Mouse (Mus musculus) urinary bladder, adult 18-20 months (tissue): ENCODE measurements around the gene Eipr1.
"Not testable (repeated sequence)": the region's sequence is repeated elsewhere in the genome, so short reads cannot be mapped to it uniquely, and the experiment has no call there.

Experiments used
- DNase-seq, 2 experiments: peaks; one replicate each; pipeline ENCODE4 v3.0.0; 2022; ENCODE audit warnings: low spot score in 2 of 2, mixed read lengths in 2 of 2

Eipr1 gene

DNA sequence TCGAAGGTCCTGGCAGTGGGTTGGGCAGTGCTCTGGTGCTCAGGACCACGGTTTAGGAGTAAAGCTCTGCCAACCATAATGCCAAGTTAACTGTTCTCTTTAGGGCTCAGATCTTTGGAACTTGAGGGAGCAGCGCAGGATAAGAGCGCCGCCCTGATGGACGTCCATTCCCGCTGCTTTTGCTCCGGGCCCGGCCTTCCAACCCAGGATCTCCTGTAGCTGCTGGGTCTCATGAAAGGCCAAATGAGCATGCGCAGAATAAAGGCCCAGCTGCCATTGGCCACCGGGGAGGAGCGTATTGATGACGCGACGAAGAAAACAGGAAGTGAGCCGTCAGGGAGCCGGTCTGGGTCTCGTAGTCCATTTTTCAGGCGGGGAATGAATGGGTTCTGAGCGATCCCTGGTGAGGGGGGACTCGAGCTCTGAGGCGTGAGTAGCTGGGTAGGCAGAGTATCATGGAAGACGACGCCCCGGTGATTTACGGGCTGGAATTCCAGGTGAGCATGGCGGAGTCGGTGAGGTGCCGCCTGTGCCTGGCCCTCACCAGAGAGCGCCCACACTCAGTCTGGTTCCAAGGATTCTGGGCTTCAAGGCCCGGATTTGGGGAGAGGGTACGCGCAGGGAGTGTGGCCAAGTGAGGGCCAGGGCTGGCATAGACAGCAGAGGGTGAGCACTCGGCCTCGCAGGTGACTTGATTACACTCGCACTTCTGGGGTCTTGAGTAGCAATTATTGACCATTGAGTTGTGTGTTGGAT, at the start of gene Eipr1:
Eipr1 (plus strand) TSS at position 296 of the 756 bp plus-strand sequence.
- DNase-seq = peak; percentile 56 to 85

- DNase-seq = no peak
Observed at GRCm38 (mm10) chr12:28704381-28704780, 47.2 kb upstream of the Eipr1 start.

GRCm38 (mm10) chr12:28705204-28705603, 46.4 kb upstream of the Eipr1 start:
- no peak for DNase-seq

DNA sequence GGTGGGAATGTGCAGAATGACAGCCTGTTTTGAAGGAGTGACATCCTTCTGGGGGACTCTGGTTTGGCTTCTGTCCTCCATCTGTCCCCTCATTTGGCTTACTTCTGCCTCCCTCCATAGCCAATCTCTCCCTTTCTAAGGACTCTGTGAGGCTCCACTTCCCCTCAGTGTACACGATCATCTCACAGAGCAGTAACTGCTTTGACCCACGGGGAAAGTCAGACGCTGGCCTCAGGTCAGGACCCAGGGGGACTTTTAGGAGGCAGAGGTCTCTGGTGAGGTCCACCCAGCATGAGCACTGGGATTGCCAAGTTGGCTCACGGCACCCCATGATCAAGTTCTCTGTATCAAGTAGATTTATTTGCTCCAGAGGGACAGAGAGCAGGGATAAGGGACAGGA, 43.4 kb upstream of the Eipr1 start:
- no peak for DNase-seq

DNA sequence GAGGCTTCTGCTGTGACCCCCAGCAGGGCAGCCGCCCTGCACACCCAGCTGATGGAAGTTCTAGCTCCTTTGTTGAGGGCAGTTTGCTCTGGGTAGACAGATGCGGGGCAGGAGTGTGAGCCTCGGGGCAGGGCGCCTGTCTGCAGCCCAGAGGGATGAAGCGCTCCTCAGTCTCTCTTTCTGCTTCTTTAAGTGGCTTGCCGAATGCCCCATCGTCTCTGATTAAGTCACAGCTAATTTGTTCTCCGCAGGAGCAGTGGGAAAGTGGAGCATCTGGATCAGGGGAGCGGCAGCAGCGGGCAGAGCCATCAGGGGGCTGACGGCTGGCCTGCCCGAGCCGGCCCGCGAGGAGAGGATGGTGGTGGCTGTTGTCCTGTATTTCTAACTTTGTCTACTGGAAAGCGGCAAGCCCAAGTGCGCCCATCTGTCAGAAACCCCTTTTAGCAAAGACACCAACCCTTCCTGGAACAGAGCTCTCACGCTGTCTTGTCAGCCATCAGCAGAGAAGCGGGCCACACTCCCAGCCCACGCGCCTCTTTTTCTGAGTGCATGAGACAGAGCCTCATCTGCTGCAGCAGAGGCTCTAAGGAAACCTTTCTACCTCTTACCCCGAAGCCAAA, 40.9 kb upstream of the Eipr1 start:
- no peak for DNase-seq

GRCm38 (mm10) chr12:28714822-28715632, 36.6 kb upstream of the Eipr1 start:
- no peak for DNase-seq

DNA sequence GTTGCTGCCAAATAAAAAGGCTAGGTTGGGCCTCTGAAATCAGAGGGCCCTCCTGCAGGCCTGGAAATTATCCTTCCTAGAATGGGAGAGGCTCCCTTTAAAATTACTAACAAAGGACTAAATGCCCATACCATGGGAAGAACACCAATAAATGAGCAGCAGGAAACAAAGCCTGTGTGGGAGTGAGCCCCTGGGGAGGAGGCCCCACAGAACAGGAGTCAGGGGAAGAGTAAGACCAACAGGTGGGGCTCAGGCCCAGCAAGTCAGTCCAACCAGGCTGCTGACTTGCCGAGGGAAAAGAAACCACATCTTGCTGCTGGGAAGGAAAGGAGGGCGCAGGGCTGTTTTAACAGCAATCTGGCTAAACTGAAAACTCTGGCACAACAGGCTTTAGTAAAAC, 34.5 kb upstream of the Eipr1 start:
- no peak for DNase-seq

DNA sequence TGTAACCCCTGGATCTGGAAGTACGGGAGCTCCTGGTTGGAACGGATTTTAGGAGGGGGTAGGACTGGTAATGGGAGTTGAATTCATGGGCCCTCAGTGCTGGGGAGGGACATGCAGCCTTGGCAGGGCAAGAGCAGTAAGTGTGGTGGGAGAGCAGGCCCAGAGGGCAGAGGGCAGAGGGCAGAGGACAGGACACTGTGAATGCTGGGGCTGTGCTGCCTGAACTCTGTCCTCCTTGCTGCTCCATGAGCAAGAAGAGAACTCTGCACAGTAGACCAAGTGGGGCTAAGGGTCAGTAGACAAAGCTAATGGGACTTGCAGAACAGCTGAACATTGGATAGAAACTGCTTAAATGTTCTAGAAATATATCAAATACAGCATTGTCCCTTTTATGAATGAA, 33.5 kb upstream of the Eipr1 start:
- DNase-seq = no peak

DNA sequence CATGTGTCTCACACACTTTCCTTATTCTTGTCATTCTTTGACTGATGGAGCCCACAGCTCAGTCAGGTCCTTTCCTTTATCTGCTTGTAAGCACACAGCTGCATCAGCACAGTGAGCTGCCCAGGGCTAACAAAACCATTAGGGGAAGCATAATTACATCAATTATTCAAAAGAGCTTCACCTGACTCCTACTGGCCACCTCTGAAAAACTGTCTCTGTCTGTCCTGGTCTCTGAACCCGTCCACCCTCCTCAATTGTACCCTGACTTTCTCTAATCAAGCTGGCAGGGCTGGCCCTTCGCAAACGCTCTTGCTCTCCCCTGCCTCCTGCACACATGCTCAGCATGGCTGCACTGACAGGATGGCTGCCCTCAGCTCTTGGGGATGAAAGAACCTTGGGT, 27.2 kb upstream of the Eipr1 start:
- no peak for DNase-seq

GRCm38 (mm10) chr12:28726204-28726603, 25.4 kb upstream of the Eipr1 start:
- DNase-seq = no peak

DNA sequence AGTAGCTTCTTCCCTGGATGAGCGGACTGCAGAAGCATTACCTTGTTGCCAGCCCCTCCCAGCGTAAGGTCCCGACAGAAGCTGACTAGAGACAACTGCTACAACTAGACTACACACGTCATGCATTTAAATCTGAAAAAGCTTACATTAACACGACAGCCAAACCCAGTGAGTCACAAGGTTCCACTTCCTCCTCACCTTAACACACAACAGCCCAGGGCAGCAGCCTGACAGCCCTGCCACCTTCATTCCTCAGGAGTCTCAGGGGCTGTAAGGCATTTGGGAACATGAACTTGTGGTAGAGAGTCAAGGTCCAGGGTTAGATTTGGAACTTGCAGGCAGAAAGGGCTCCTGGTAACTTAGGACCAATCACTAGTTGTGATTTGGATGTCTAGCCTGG, 24.5 kb upstream of the Eipr1 start:
- no peak for DNase-seq

- no peak for DNase-seq
Observed at GRCm38 (mm10) chr12:28732631-28733030, 19.0 kb upstream of the Eipr1 start.

DNA sequence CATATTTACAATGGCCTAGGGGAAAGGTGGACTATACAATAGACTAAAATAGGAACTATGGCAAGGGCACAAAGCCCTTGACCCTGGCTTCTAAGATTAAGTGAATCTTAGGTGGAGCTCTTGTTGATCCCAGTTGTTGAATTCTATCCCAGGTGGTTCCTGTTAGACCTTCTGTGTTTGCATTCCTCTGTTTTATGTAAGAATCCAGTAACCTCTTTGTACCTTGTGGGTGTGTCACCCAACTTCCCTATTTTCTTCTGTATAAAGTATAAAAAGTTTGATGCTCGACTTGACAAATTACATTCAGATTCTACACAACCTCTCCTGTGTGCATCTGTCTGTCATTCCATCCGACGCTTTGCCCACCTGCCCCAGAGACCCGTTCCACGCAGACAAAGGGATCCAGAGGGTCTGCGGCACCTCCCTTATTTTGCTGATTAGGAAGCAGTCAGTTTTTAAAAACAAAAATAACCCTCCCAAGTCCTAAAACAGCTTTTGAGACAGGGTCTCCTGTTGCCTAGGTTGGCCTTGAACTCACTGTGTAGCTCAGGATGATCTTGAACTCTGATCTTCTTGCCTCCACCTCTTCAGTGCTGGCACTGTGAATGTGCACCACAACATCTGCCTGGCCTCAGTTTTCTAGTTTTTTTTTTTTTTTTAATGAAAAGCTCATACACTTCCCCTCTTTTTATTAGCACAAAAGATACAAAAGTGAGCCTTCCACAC, 17.9 kb upstream of the Eipr1 start:
- not testable (repeated sequence) for DNase-seq

- DNase-seq = no peak
Observed at GRCm38 (mm10) chr12:28734271-28734670, 17.3 kb upstream of the Eipr1 start.

GRCm38 (mm10) chr12:28735293-28735692, 16.3 kb upstream of the Eipr1 start:
- no peak for DNase-seq

- no peak for DNase-seq
Observed at GRCm38 (mm10) chr12:28743328-28743727, 8.3 kb upstream of the Eipr1 start.

DNA sequence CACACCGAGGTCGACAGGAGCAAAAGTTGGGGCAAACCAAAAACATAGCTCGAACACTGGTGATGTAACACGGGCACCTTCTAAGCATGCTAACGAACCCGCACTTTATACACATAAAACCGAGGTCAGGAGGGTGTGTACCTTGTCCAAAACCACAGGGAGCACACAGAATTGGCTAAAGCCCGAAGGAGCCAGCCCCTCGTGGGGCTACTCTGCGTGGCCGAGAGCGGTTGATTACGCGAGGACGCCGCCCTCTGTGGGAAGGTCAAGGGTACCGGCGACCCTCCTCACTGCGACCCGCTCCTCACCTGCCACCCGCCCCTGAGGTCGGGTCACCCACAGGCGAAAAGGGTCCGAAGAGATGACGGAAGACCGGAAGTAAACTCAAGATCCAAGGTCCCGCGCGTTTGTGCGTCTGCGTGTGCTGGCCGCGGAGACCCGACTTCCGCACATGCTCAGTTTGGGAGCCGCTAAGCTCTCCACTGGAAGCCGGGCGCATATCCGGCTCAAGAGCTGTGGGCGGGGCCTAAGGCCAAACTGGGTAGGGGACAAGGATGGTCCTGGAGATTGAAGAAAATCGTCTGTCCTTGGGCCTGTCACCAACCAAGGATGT, 1.5 kb upstream of the Eipr1 start, which contains the start of gene Trappc12:
Trappc12 (minus strand) TSS at position 452 of the 613 bp plus-strand sequence.
- peak; percentile 63 to 75 for DNase-seq

- peak in 1 of 2 experiments; percentile 3 for DNase-seq
Observed at GRCm38 (mm10) chr12:28750876-28751275, 727 bp upstream of the Eipr1 start.

- no peak for DNase-seq
Observed at GRCm38 (mm10) chr12:28756019-28756418, 4.4 kb downstream of the Eipr1 start.

GRCm38 (mm10) chr12:28769953-28770352, 18.4 kb downstream of the Eipr1 start:
- no peak for DNase-seq

- no peak for DNase-seq
Observed at GRCm38 (mm10) chr12:28773815-28774214, 22.2 kb downstream of the Eipr1 start.
